Mouse (Mus musculus) layer of hippocampus, adult 11-12 months (tissue): ENCODE measurements around the gene Cul7.

ENCODE experiments used
- DNase-seq: peaks from one replicate; pipeline ENCODE4 v3.0.0; 2022; ENCODE audit warnings: low spot score

The Cul7 gene

DNA sequence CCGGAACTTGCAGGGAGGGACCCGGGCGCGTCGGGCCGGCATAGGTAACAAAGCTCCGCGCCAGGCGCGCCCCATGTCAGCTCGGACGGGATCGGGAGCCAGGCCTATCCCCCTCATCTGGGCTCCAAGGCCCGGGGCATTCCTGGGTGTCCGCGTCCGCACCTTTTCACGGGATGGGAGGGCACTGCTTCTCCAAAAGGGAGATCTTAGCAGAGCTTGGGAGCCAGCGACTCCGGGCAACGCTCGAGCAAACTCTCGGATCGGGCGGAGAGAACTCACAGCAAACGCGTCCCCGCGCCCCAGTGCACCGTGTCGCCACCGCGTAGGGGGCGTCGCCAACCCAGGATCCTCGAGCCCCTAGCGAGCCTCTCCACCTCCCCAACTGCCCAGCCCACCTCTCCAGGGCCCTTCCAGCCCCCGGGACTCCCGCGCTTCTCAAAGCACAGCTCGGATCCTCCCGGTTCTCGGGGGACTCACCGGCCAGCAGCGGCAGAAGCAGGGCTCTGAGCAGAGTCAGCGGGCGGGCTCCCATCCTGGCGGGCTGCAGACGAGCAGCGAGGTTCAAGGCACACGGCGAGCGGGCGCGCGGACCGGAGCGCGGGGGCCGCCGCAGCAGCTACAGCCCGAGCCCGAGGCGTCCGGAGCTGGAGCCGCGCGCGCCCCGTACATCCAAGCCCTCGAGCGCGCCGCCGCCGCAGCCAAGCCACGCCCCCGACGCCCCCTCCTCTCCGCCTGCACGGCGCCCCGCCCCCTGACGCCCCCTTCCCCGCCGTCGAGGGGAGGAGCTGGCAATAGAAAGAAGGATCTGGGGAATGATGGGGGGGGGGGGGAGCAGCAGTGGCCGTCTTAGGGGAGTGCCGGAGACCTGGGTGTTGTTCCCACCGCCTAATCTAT lies 21.1 kb upstream of the Cul7 start, which contains the start of gene Ptk7:
Gene Ptk7, minus strand, starts transcription at position 714 of the 894 bp plus-strand sequence.
- DNase-seq, result no peak

DNA sequence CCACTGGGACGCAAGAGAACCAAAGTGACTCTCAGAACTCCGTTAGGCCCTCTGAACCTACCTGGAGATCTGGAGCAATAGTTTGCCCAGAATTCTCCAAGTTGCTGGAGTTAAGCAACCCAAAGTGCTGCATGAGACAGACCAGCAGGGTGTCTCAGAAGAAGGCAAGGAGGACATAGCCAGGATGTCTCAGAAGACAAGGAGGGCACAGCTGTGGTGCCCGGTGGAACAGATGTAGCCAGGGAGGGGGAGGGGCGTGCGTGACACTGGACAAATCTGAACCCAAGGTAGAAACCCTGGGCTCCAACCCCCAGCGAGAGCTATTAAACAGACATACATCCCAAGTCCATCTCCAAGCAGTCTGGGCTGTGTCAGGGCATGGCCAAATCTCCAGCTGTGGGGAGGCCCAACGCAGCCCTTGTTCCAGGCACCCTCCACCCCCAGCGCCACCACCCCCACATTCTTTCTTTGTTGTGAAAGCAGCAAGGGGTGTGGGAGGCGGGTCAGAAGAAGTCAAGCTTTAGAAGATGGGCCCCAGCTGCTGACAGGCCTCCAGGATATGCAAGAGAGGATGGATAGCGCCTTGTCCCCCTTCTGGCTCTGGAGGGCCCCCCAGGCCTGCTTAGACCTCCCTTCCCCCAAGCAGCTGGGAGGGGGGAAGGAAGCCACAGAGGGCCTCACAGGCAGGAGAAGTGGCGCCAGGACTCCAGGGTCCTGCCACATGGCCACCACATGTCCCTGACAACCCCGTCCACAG lies 20.3 kb upstream of the Cul7 start:
- no peak for DNase-seq

DNA sequence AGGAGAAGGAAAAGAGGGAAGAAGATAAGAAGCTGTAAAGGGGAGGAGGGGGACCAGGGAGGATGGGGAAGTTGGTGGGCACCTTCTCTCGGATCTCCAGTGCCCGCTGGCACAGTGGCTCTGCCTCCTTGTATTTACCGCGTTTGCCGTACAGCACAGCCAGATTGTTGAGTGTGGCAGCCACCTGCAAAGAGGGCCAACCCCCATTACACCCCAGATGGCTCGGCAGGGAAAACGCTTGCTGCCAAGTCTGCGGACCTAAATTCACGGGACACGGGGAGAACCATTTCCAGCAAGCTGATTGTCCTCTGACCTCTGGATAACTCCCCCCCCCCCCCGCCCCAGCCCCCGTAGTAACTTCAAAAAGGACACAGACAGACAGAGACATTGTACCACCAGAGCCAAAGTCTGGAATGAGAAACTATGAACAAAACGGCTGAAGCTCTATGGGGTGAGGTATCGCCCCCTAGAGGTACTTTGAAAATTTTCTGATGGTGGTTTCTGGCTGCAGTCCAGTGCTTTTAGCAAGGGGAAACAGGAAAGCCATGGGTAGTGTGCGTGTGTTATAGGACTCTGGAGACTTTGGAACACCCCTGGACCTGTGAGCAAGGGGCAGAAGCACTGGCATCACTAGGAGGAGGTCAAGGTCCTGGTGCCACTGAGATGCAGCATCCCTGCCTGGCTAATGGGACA lies 13.2 kb upstream of the Cul7 start:
- peak; percentile 81 for DNase-seq

DNA sequence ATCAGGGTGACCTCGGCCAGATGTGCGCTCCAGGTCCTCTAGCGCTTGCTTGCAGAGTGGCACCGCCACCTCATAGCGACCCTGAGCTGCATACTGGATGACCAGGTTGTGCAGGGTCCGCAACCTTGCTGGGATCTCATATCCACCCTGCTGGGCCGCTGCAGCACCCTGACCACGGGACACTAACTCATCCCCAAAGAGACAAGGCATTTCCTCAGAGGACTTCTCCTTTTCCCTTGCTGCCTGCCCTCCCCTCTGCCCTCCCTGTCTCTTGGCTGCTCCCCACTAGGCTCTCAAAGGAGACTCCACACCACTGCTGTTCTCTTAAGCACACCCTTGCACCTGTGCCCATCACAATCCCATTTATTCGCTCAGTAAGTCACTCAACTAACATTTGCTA lies 10.2 kb upstream of the Cul7 start:
- DNase-seq, result no peak

DNA sequence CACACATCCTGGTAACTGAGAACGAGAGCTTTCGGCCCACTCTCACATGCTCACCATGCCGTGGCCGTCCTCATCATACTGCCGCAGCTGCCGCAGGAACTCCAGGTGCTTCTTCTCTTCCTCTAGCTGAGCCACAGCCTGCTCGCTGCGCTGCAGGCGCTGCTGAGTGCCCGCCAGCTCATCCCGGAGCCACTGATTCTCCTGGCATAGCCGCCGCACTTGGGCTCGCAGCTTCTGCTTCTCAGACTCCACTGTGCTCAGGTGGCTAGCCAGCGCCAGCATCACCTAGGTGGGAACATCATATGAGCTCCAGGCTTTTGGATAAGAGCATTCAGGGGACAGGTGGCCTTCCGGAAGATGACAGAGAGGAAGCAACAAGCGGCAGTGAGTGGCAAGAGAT lies 8.1 kb upstream of the Cul7 start:
- DNase-seq, result no peak

DNA sequence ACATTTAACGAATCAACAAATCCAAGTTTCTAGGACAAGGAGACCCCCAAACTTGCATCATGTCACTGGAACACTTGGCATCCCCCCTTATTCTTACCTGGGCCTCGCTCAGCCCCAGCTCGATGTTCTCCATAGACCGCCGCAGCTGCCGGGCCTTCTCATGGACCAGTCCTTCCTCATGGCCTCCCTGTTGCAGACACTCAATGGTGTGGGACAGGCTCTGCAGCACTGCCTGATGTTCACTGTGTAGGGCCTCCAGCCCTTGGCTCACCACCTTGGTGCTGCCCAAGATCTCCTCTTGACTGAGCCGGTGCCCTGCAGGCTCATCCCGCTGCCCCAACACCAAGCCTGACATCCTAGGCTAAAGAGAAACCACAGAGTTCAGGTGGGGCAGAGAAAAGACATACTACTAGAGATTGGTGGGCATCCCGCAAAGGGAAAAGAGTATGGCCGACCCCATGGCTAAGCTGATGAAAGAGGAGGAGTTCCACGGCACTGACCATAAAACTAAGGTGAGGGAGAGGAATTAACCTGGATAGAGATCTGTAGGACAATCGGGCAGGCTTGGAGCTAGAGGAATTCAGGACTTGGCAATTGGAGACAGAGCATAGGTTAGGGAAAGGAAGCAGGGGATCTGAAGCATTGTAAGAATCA lies 5.9 kb upstream of the Cul7 start:
- DNase-seq, result no peak

DNA sequence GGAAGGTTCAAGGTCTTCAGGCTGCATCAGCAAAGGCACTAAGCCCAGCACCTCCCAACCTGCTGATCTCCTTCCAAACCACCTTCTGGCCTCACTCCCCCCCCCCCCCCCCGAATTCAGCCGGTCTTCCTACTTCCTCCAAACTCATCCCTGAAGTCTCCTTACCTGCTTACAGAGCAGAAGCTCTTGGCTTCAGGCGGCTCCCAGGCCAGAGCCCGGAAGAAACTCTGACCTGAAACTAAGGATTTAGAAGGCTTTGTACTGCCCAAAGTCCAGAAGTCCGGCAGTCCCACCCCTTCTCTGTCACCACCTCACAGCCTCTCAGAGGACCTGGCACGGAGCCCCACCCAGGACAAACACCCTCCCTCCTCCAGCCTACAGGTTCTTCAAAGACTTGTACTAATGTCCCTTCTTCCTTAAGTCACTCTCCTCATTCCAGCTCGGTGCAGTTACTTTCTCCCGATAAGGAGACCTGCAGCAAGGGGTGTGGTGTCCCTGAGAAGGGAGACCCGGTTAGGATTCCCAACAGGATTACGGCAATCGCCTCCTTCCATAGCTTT lies 5.1 kb upstream of the Cul7 start:
- DNase-seq, result no peak

DNA sequence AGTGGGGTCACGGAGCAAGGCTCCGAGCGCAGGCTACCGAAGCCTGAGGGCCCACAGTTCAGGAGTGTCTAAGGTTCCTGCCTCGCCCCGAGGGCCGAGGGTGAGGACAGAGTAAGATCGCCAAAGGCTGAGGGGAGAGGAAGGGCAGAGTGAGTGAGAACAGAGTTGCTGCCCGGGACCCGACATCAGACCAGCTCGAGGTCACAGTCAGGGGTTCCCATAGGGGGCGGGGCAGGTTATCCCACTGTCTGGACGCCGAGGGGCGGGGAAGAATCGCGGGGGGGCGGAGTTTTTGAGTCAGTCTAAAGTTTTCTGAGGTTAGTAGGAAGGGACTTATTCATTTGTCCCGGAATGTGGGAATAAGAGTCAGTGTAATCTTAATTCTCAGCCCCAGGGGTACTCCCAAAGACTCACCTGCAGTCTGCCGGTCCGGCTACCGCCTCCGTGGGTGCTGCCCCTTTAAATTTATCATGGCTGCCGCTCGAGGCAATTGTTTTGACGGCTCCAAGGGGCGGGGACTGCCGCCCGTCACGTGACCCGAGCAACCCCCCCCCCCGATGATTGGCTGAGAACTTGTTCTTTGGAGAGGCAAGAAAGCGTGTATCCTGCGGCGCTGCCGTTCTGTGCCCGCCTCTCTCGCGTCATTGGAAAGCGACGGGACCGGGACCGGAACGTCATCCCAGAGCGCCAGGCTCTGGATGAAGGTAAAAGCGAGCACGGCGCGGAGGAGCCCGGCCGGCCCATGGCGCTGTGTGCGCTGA lies 4.4 kb upstream of the Cul7 start, which contains the start of the genes Klc4 and Mrpl2:
Gene Klc4, minus strand, starts transcription at position 462 of the 761 bp plus-strand sequence.
Gene Mrpl2, plus strand, starts transcription at position 669 of the 761 bp plus-strand sequence.
- peak; percentile 99 for DNase-seq

DNA sequence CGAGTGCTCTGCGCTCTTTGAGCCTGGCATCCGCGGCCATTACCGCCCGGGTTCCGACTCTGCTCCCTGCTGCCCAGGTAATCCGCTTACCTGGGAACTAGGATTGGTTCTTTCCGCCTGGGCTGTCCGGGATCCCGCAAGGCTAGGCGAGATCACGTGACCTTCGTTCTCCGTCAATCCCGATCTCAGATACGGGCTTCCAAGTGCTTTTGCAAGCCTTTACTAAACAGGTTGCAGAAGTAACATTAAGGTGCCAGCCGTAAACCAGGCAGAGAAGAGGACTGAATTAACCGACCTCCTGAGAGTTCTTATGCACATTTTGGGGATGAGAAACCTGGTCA lies 3.8 kb upstream of the Cul7 start:
- DNase-seq, result no peak

DNA sequence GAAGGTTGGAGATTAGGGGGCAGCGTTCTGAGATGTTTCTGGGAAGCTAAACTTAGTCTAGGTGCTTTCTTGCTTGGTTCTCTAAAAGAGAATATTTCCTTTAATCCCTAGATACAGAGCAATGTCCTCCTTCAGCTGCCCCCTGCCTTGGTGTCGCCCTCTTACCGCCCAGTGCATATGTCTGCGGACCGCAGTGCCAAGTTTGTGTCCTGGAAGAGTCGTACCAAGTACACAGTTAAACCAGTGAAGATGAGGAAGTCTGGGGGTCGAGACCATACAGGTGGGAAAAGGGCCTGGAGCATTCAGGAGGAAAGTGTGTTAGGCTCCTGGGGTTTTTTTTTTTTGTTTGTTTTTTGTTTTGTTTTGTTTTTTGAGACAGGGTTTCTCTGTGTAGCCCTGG lies 2.9 kb upstream of the Cul7 start:
- DNase-seq, result no peak

DNA sequence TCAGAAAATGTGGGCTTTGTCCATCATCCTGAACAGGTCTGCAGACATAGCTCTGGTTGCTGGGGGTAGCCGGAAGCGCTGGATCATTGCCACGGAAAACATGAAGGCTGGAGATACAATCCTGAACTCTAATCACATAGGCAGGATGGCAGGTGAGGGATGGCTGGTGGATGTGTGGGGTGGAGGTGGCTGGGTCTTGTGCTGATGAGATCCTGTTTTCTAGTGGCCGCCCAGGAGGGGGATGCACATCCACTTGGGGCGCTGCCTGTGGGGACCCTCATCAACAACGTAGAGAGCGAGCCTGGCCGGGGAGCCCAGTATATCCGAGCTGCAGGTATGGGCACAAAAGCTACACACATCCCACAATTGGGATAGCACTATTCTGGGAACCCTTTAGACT lies 1.7 kb upstream of the Cul7 start:
- no peak for DNase-seq

DNA sequence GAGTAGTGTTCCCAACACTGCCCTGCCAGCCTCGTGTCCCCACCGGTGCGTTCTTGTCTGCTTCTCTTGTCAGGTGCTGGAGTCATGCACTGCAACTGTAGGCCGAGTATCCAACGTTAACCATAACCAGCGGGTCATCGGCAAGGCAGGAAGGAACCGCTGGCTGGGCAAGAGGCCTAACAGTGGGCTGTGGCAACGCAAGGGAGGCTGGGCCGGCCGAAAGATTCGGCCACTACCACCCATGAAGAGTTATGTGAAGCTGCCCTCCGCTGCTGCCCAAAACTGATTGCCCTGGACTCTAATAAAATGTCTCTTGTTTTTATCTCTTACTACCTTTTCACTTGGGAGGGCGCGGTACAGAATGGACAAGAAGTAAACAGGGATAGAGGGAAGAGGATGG lies 326 bp upstream of the Cul7 start:
- DNase-seq, result no peak

DNA sequence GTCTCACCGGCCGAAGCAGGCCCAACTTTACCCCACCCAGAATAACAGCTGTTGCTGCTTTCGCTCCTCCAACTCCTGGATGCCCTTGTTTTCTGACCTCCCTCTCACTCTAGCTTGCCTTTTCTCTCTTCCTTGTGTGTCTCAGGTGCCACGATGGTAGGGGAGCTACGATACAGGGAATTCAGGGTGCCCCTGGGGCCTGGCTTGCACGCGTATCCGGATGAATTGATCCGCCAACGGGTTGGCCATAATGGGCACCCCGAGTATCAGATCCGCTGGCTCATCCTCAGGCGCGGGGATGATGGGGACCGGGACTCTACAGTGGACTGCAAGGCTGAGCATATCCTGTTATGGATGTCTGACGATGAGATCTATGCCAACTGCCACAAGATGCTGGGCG lies 1.2 kb downstream of the Cul7 start:
- no peak for DNase-seq

DNA sequence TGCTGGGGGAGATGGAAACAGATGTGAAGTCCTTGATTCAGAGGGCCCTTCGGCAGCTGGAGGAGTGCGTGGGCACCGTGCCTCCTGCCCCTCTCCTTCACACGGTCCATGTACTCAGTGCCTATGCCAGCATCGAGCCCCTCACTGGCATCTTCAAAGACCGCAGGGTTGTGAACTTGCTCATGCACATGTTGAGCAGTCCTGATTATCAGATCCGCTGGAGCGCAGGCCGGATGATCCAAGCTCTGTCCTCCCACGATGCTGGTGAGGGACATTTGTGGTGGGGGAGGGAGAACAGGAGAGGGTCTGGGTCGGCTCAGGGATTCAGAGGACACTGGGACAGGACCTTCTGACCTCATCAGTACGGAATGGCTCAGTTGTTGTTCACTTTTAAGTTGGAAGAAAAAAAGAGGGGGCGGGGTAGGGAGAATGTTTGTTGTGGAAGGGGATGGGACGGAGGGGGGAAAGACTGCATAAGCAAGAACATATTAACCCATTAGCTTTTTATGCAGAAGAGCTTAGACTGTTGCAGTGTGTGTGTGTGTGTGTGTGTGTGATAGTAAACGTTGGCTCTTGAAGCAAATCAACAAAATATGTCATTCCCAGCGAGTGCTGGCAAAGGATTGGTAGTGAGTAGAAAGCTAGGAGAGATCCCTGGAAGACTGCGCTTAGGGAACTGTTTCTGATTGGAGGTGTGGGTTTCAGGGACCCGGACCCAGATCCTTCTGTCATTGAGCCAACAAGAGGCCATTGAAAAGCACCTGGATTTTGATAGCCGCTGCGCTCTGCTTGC lies 1.8 kb downstream of the Cul7 start:
- no peak for DNase-seq

DNA sequence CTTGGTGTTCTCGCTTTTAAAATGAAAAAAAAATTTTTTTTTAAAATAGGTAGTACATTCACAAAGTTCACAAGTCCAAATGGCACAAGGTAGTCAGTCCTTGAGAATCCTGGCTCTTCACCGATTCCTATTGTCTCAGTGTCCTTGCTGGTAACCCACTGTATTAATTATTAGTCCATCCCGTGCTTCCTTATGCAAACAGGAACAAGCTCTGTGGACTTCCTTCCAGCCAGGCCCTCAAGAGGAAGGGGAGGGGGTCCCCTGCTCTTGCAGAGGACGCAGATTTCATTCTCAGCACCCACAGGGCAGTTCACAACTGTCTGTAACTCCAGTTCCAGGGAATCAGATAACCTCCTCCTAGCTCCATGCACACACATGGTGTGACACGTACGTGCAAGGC lies 5.9 kb downstream of the Cul7 start:
- no peak for DNase-seq

DNA sequence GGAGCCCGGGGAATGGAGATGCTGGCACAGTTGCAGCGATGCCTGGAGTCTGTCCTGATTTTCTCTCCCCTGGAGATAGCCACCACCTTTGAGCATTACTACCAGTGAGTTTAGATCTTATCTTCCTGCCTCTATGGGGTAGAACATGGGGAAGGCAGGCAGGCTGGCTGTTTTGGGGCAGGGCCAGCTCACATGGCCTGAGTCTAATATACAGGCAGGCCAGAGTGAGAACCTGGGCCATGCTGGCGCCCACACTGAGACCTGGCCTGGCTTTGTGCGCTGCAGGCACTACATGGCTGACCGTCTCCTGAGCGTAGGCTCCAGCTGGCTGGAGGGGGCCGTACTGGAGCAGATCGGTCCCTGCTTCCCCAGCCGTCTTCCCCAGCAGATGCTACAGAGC lies 11.2 kb downstream of the Cul7 start:
- no peak for DNase-seq

DNA sequence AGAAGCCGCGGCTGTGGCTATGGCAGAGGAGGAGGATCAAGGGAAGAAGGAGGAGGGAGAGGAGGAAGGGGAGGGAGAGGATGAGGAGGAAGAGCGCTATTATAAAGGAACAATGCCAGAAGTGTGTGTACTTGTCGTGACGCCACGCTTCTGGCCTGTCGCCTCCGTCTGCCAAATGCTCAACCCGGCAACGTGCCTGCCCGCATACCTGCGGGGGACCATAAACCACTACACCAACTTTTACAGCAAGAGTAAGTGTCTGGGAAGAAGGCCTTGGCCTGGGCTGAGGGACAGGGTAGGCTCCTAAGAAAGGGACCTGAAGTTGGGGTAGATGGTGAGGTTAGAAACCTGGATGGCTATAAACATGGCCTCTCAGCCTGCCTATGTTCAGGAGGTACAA lies 11.8 kb downstream of the Cul7 start:
- DNase-seq, result no peak

DNA sequence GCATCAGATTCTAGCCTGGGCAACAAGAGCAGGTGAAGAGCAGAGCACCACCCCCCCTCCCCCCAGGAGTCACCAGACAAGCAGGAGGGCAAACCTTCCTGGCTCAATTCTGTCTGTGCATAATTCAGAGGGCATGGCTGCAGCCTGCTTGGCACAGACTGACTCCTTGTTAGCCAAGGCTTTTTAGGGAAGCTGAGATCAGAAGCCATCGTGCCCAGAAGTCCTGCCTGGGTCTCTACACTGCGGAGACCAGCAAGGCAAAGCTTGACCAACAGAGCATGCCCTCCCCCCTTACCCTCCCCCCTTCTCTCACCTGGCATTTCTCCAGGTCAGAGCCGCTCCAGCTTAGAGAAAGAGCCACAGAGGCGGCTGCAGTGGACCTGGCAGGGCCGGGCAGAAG lies 12.6 kb downstream of the Cul7 start:
- no peak for DNase-seq

DNA sequence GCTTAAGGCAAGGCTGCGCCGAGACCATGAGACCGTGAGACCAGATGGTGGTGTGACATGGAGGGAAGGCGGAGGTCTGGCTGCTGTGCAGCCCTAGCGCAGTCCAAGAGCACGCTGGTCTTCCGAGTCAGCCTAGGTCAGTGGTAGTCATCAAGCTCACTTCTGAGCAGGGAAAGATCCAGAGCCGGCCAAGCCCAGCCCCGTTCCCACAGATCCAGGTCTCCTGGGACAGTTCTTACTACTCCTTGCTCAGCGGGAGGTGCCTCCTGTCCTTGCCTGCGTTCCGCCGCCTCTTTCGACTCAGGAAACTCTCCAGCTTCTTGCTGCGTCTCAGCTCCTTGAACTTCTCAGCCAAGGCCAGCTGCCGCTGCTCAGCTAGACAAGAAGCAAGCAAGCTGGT lies 17.6 kb downstream of the Cul7 start:
- no peak for DNase-seq

DNA sequence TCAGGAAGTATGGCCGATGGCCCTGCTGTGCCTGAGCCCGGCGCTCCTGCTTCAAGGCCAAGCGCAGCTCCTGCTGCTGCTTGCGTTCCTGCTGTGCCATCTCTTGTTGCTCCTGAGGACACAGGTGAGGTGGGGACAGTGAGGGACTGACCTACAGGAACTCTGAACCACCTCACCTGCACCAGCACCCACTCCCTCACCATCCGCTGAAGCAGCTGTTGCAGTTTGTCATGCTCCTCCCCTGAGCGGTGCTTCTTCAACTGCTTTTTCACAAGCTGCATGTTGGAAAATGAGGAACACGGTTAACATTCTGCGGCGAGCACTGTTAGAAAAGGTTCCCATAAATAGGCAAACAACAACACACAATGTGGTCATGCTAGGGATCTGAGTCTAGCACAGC lies 19.8 kb downstream of the Cul7 start:
- DNase-seq, result no peak
